Mouse (Mus musculus) kidney, adult 2 months (tissue): ENCODE measurements around the gene Dkkl1.

Experiments
- CTCF ChIP-seq: fragments of 200-500 bp; conservative IDR thresholded peaks from 2 replicates; pipeline ENCODE4 v1.5.1; 2011; ENCODE audit warnings: low read depth, mild to moderate bottlenecking, control low read depth, low read length, moderate library complexity, mixed read lengths; ENCODE audit not compliant: insufficient read depth, insufficient read length
- POLR2A ChIP-seq: fragments of 200-500 bp; IDR thresholded peaks from one replicate; pipeline ENCODE4 v1.6.1; 2011; ENCODE audit warnings: low read depth, low read length, control low read depth

- TF ChIP-seq POLR2A (no peak), CTCF (no peak)
Measured at GRCm38 (mm10) chr7:45221680-45222079, 9.7 kb upstream of the Dkkl1 start.
